Mouse (Mus musculus) E14TG2a.4 (cell line): ENCODE data around the gene Mmp20.

Experiments
- CTCF ChIP-seq: conservative IDR thresholded peaks from 2 replicates; pipeline ENCODE4 v1.5.1; 2014; ENCODE audit warnings: low read length
- POU5F1 ChIP-seq: IDR thresholded peaks from 2 replicates; pipeline ENCODE4 v1.6.1; 2014; ENCODE audit warnings: low read length, borderline replicate concordance

GRCm38 (mm10) chr9:7633936-7634335 is 5.9 kb downstream of the Mmp20 start:
- TF ChIP-seq CTCF: no peak
- no peak for TF ChIP-seq POU5F1
